Mouse (Mus musculus): ENCODE measurements at regions not wholly inside any gene's neighbourhood (a gene's known extent, or its start where the extent isn't known, plus 50 kb on each side); places are given as distances from the start of the nearest gene placed in this dataset.

- ATAC-seq (replicated peaks; ENCODE audit: low read depth, poor library complexity, severe bottlenecking), result no peak
Observed at GRCm38 (mm10) chr19:36178828-36179251, 58.9 kb upstream of the Ankrd1 start.

GRCm38 (mm10) chr19:36180329-36180728 lies 60.4 kb upstream of the Ankrd1 start:
- ATAC-seq (replicated peaks; ENCODE audit: low read depth, poor library complexity, severe bottlenecking), result no peak

GRCm38 (mm10) chr19:36181535-36181934 lies 61.6 kb upstream of the Ankrd1 start:
- no peak for ATAC-seq (replicated peaks; ENCODE audit: low read depth, poor library complexity, severe bottlenecking)

GRCm38 (mm10) chr19:36183127-36183526 lies 63.2 kb upstream of the Ankrd1 start:
- peak; percentile 99 for ATAC-seq (replicated peaks; ENCODE audit: low read depth, poor library complexity, severe bottlenecking)

GRCm38 (mm10) chr19:36189662-36190061 lies 69.8 kb upstream of the Ankrd1 start:
- peak; percentile 56; the same call in 1 of the 2 replicates for ATAC-seq (replicated peaks; ENCODE audit: low read depth, poor library complexity, severe bottlenecking)

GRCm38 (mm10) chr19:36191641-36192040 lies 71.7 kb upstream of the Ankrd1 start:
- ATAC-seq (replicated peaks; ENCODE audit: low read depth, poor library complexity, severe bottlenecking), result no peak

- no peak for ATAC-seq (replicated peaks; ENCODE audit: low read depth, poor library complexity, severe bottlenecking)
Observed at GRCm38 (mm10) chr19:36204269-36204668, 84.4 kb upstream of the Ankrd1 start.

GRCm38 (mm10) chr19:36204965-36205718 lies 85.2 kb upstream of the Ankrd1 start:
- ATAC-seq (replicated peaks; ENCODE audit: low read depth, poor library complexity, severe bottlenecking), result no peak

- ATAC-seq (replicated peaks; ENCODE audit: low read depth, poor library complexity, severe bottlenecking), result no peak
Observed at GRCm38 (mm10) chr19:36207735-36208288, 87.9 kb upstream of the Ankrd1 start.

- ATAC-seq (replicated peaks; ENCODE audit: low read depth, poor library complexity, severe bottlenecking), result no peak
Observed at GRCm38 (mm10) chr19:36208419-36208818, 88.5 kb upstream of the Ankrd1 start.

- no peak for ATAC-seq (replicated peaks; ENCODE audit: low read depth, poor library complexity, severe bottlenecking)
Observed at GRCm38 (mm10) chr19:36213461-36213860, 93.6 kb upstream of the Ankrd1 start.

GRCm38 (mm10) chr19:36214188-36214968 lies 94.5 kb upstream of the Ankrd1 start:
- no peak for ATAC-seq (replicated peaks; ENCODE audit: low read depth, poor library complexity, severe bottlenecking)

- ATAC-seq (replicated peaks; ENCODE audit: low read depth, poor library complexity, severe bottlenecking), result no peak
Observed at GRCm38 (mm10) chr19:36217177-36217576, 97.3 kb upstream of the Ankrd1 start.

GRCm38 (mm10) chr19:36217605-36218004 lies 97.7 kb upstream of the Ankrd1 start:
- no peak for ATAC-seq (replicated peaks; ENCODE audit: low read depth, poor library complexity, severe bottlenecking)

- ATAC-seq (replicated peaks; ENCODE audit: low read depth, poor library complexity, severe bottlenecking), result no peak
Observed at GRCm38 (mm10) chr19:36218921-36219320, 99.0 kb upstream of the Ankrd1 start.

GRCm38 (mm10) chr19:36221104-36221503 lies 101.2 kb upstream of the Ankrd1 start:
- ATAC-seq (replicated peaks; ENCODE audit: low read depth, poor library complexity, severe bottlenecking), result no peak

- no peak for ATAC-seq (replicated peaks; ENCODE audit: low read depth, poor library complexity, severe bottlenecking)
Observed at GRCm38 (mm10) chr19:36221596-36221995, 101.7 kb upstream of the Ankrd1 start.

GRCm38 (mm10) chr19:36222198-36222597 lies 102.3 kb upstream of the Ankrd1 start:
- peak; percentile 70 for ATAC-seq (replicated peaks; ENCODE audit: low read depth, poor library complexity, severe bottlenecking)

GRCm38 (mm10) chr19:36224518-36224917 lies 104.6 kb upstream of the Ankrd1 start:
- ATAC-seq (replicated peaks; ENCODE audit: low read depth, poor library complexity, severe bottlenecking), result peak; percentile 62

GRCm38 (mm10) chr19:36225612-36226011 lies 105.7 kb upstream of the Ankrd1 start:
- no peak for ATAC-seq (replicated peaks; ENCODE audit: low read depth, poor library complexity, severe bottlenecking)

All from common myeloid progenitor, adult 5-6 weeks (primary cell).